Mouse (Mus musculus) CH12.LX (cell line): ENCODE data around the gene Ltf. TPM values are rescaled to one million over a fixed set of nuclear protein-coding genes. Genes with fewer than 3 reads are reported as not detected.

Source experiments
- DNase-seq: peaks from one replicate; pipeline ENCODE4 v3.0.0-alpha.2; 2013; ENCODE audit errors: extremely low read depth
- H3K27ac ChIP-seq: 2 replicates; pipeline ENCODE4 v1.5.1; 2012; ENCODE audit warnings: low read depth, mild to moderate bottlenecking, control low read depth, moderate library complexity; ENCODE audit not compliant: insufficient read depth
- H3K27me3 ChIP-seq: replicated peaks from 2 replicates; pipeline ENCODE3; 2012; ENCODE audit warnings: inconsistent platforms
- H3K36me3 ChIP-seq, 2 experiments: replicated peaks in 1 of 2; 2 replicates each; pipeline versions ENCODE3 to v1.6.1; 2012; ENCODE audit warnings: inconsistent platforms in 1 of 2, low read length in 1 of 2, mild to moderate bottlenecking in 1 of 2, mixed read lengths in 1 of 2, moderate library complexity in 1 of 2; ENCODE audit not compliant: control insufficient read depth in 1 of 2, insufficient read depth in 1 of 2
- H3K4me1 ChIP-seq, 2 experiments: 2 replicates each; pipeline ENCODE4 v1.6.1; 2012; ENCODE audit warnings: inconsistent platforms in 1 of 2, moderate library complexity in 1 of 2; ENCODE audit not compliant: insufficient read depth in 2 of 2, control insufficient read depth in 1 of 2
- H3K4me2 ChIP-seq: 2 replicates; pipeline ENCODE4 v1.6.1; 2012; ENCODE audit warnings: low read depth, mild to moderate bottlenecking, control low read depth; ENCODE audit not compliant: poor library complexity, insufficient read depth, severe bottlenecking
- H3K4me3 ChIP-seq, 3 experiments: fragments of 150-350 bp in 1 of 3; sonication (generic) in 1 of 3; replicated peaks in 1 of 3; 2 replicates each; pipeline versions ENCODE3 to v1.5.1; 2011 to 2012; ENCODE audit warnings: low read depth in 2 of 3, low read length in 2 of 3, mild to moderate bottlenecking in 2 of 3, moderate library complexity in 2 of 3, control low read depth in 1 of 3, improper control_type of control experiment in 1 of 3, inconsistent platforms in 1 of 3, mixed read lengths in 1 of 3; ENCODE audit not compliant: poor library complexity in 1 of 3
- H3K79me2 ChIP-seq: replicated peaks from 2 replicates; pipeline ENCODE4 v1.6.1; 2012; ENCODE audit warnings: mild to moderate bottlenecking, moderate library complexity; ENCODE audit not compliant: control insufficient read depth, poor library complexity, insufficient read depth, severe bottlenecking; ENCODE audit errors: extremely low read depth
- H3K9ac ChIP-seq: 2 replicates; pipeline ENCODE4 v1.6.1; 2012; ENCODE audit warnings: low read depth, mild to moderate bottlenecking, control low read depth, moderate library complexity; ENCODE audit not compliant: insufficient read depth
- H3K9me3 ChIP-seq: replicated peaks from 2 replicates; pipeline ENCODE3; 2012; ENCODE audit warnings: low read length, inconsistent platforms, mixed read lengths
- CHD1 ChIP-seq: IDR thresholded peaks from 2 replicates; pipeline ENCODE4 v1.6.1; 2012; ENCODE audit warnings: low read depth, low read length, improper control_type of control experiment, inconsistent platforms
- CHD2 ChIP-seq: IDR thresholded peaks from 2 replicates; pipeline ENCODE4 v1.6.1; 2011; ENCODE audit warnings: low read length, improper control_type of control experiment
- E2F4 ChIP-seq: IDR thresholded peaks from 2 replicates; pipeline ENCODE4 v1.6.1; 2011; ENCODE audit warnings: low read depth, low read length, improper control_type of control experiment; ENCODE audit not compliant: insufficient replicate concordance
- EP300 ChIP-seq: IDR thresholded peaks from 2 replicates; pipeline ENCODE4 v1.6.1; 2011; ENCODE audit warnings: low read length, improper control_type of control experiment
- ETS1 ChIP-seq: conservative IDR thresholded peaks from 2 replicates; pipeline ENCODE4 v1.6.1; 2012; ENCODE audit warnings: low read depth, mild to moderate bottlenecking, inconsistent platforms, low read length, improper control_type of control experiment, moderate library complexity
- GABPA ChIP-seq: IDR thresholded peaks from 2 replicates; pipeline ENCODE4 v1.6.1; 2012; ENCODE audit warnings: low read depth, low read length, improper control_type of control experiment, inconsistent platforms; ENCODE audit not compliant: insufficient replicate concordance
- IRF4 ChIP-seq: IDR thresholded peaks from 2 replicates; pipeline ENCODE4 v1.6.1; 2014; ENCODE audit warnings: low read depth, mild to moderate bottlenecking, inconsistent platforms, low read length, improper control_type of control experiment
- JUN ChIP-seq: IDR thresholded peaks from 2 replicates; pipeline ENCODE4 v1.6.1; 2011; ENCODE audit warnings: low read depth, mild to moderate bottlenecking, low read length, improper control_type of control experiment, moderate library complexity; ENCODE audit not compliant: insufficient read depth
- KAT2A ChIP-seq: IDR thresholded peaks from 2 replicates; pipeline ENCODE4 v1.6.1; 2012; ENCODE audit warnings: low read length, improper control_type of control experiment, inconsistent platforms; ENCODE audit not compliant: insufficient replicate concordance
- MAFK ChIP-seq: IDR thresholded peaks from 2 replicates; pipeline ENCODE4 v1.6.1; 2011; ENCODE audit warnings: low read length, improper control_type of control experiment; ENCODE audit not compliant: insufficient replicate concordance
- MAX ChIP-seq: IDR thresholded peaks from 2 replicates; pipeline ENCODE4 v1.6.1; 2011; ENCODE audit warnings: low read length, improper control_type of control experiment
- MAZ ChIP-seq: IDR thresholded peaks from 2 replicates; pipeline ENCODE4 v1.6.1; 2012; ENCODE audit warnings: low read depth, mild to moderate bottlenecking, inconsistent platforms, low read length, improper control_type of control experiment, moderate library complexity
- MEF2A ChIP-seq: IDR thresholded peaks from 2 replicates; pipeline ENCODE4 v1.6.1; 2014; ENCODE audit warnings: low read depth, mild to moderate bottlenecking, inconsistent platforms, low read length, improper control_type of control experiment, borderline replicate concordance
- MXI1 ChIP-seq: IDR thresholded peaks from 2 replicates; pipeline ENCODE4 v1.6.1; 2011; ENCODE audit warnings: mild to moderate bottlenecking, low read depth, low read length, improper control_type of control experiment
- NRF1 ChIP-seq: IDR thresholded peaks from 2 replicates; pipeline ENCODE4 v1.6.1; 2014; ENCODE audit warnings: low read depth, mild to moderate bottlenecking, inconsistent platforms, low read length, improper control_type of control experiment, moderate library complexity
- PAX5 ChIP-seq: IDR thresholded peaks from 2 replicates; pipeline ENCODE4 v1.6.1; 2012; ENCODE audit warnings: low read length, inconsistent platforms, mixed read lengths
- POLR2A ChIP-seq: IDR thresholded peaks from 2 replicates; pipeline ENCODE4 v1.6.1; 2011; ENCODE audit warnings: low read depth, mild to moderate bottlenecking, improper control_type of control experiment, low read length
- POLR2AphosphoS2 ChIP-seq: IDR thresholded peaks from 2 replicates; pipeline ENCODE4 v1.6.1; 2011; ENCODE audit warnings: low read depth, low read length, improper control_type of control experiment
- RAD21 ChIP-seq: IDR thresholded peaks from 2 replicates; pipeline ENCODE4 v1.6.1; 2011; ENCODE audit warnings: low read depth, mild to moderate bottlenecking, low read length, improper control_type of control experiment, moderate library complexity
- SIN3A ChIP-seq: IDR thresholded peaks from 2 replicates; pipeline ENCODE4 v1.6.1; 2012; ENCODE audit warnings: low read length, improper control_type of control experiment, inconsistent platforms
- TBP ChIP-seq: conservative IDR thresholded peaks from 2 replicates; pipeline ENCODE4 v1.6.1; 2011; ENCODE audit warnings: low read depth, low read length, improper control_type of control experiment
- UBTF ChIP-seq: IDR thresholded peaks from 2 replicates; pipeline ENCODE4 v1.6.1; 2012; ENCODE audit warnings: low read depth, mild to moderate bottlenecking, inconsistent platforms, low read length, improper control_type of control experiment, moderate library complexity
- USF1 ChIP-seq: IDR thresholded peaks from 2 replicates; pipeline ENCODE4 v1.6.1; 2014; ENCODE audit warnings: low read depth, mild to moderate bottlenecking, inconsistent platforms, low read length, improper control_type of control experiment
- USF2 ChIP-seq: conservative IDR thresholded peaks from 2 replicates; pipeline ENCODE4 v1.6.1; 2011; ENCODE audit warnings: low read depth, low read length, improper control_type of control experiment
- ZC3H11A ChIP-seq: IDR thresholded peaks from 2 replicates; pipeline ENCODE4 v1.6.1; 2012; ENCODE audit warnings: low read depth, mild to moderate bottlenecking, inconsistent platforms, low read length, improper control_type of control experiment
- ZKSCAN1 ChIP-seq: IDR thresholded peaks from 2 replicates; pipeline ENCODE4 v1.6.1; 2012; ENCODE audit warnings: low read depth, inconsistent platforms, low read length, improper control_type of control experiment, borderline replicate concordance
- dilution Hi-C: fragments of 300-500 bp; cut with MboI; formaldehyde crosslinking; loops from 2 replicates; pipeline ENCODE4 v1.14.3; 2020; ENCODE audit warnings: low sequenced_read_pairs; ENCODE audit not compliant: extremely low pct_unique_long_range_greater_than_20kb, extremely low pct_ligation_motif_present
- in situ Hi-C: fragments of 300-500 bp; cut with MboI; formaldehyde crosslinking; loops from 3 replicates; pipeline ENCODE4 v1.14.3; 2019; ENCODE audit warnings: low sequenced_read_pairs, low pct_ligation_motif_present, low pct_unique_long_range_greater_than_20kb, mixed read lengths
- polyA plus RNA-seq: library from polyadenylated mRNA; unstranded; fragments of >175 nt; gene quantifications from 2 replicates; pipeline ENCODE4 v1.2.1, GENCODE M21; 2012; ENCODE audit warnings: low read depth; ENCODE audit not compliant: insufficient read length
- total RNA-seq, 2 experiments: library from RNA; depleted of rRNA; stranded (reverse); fragments of 300-350 nt in 1 of 2; fragments of >200 nt in 1 of 2; gene quantifications; 2 replicates each; pipeline ENCODE4 v1.2.3; 2012 to 2014

Gene Ltf
- total and polyA plus RNA-seq, 3 experiments, result 0.08 TPM; not detected in 2

DNA sequence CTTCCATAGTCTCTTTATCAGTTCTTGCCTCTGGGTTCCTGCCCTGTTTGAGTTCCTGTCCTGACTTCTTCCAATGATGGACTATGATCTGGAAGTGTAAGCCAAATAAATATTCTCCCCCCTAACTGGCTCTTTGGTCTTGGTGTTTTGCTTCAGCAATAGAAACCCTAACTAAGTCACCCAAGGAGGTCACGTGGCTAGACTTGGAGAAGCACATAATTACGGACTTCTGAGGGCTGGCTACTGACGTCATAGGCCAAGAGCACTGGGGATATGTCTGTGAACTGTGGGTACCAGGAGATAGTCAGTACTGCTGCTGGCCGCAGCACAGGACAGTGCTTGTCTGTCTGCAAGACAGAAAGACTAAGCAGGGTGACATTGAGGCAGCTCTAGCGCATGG lies 62.7 kb downstream of the Ltf start:
- no peak overlapping the region for H3K9ac ChIP-seq
- TF ChIP-seq ZC3H11A, result no peak
- TF ChIP-seq UBTF, result no peak
- TF ChIP-seq PAX5, result no peak
- no peak for TF ChIP-seq ETS1
- no peak for TF ChIP-seq NRF1
- no peak for TF ChIP-seq IRF4
- TF ChIP-seq CHD2, result no peak
- TF ChIP-seq MAFK, result no peak
- TF ChIP-seq MAX, result no peak
- TF ChIP-seq MAZ, result no peak
- TF ChIP-seq MEF2A, result no peak
- TF ChIP-seq MXI1, result no peak
- TF ChIP-seq RAD21, result no peak
- TF ChIP-seq GABPA, result no peak
- TF ChIP-seq POLR2A, result no peak
- TF ChIP-seq EP300, result no peak
- no peaks in the 10 kb centered on the region for H3K36me3 ChIP-seq
- H3K4me1 ChIP-seq, result peaks cover 9 to 25% of the 10 kb centered on the region in 2 experiments
- H3K9me3 ChIP-seq, result peaks cover 7% of the 10 kb centered on the region
- H3K4me3 ChIP-seq, result no peak overlapping the region
- H3K27ac ChIP-seq, result no peak overlapping the region
- H3K4me2 ChIP-seq, result no peak overlapping the region
- in situ Hi-C loops (no loop called here), dilution Hi-C loops (no loop called here)
- H3K79me2 ChIP-seq, result no peaks in the 10 kb centered on the region
- no peak for DNase-seq
- no peaks in the 10 kb centered on the region for H3K27me3 ChIP-seq

- H3K9me3 ChIP-seq, result no peaks in the 10 kb centered on the region
- no peaks in the 10 kb centered on the region for H3K36me3 ChIP-seq
- DNase-seq, result no peak
- no peak overlapping the region for H3K4me2 ChIP-seq
- TF ChIP-seq GABPA (no peak), JUN (no peak), NRF1 (no peak), CHD1 (no peak), IRF4 (no peak), ZKSCAN1 (no peak), POLR2AphosphoS2 (no peak), PAX5 (no peak), USF2 (no peak), E2F4 (no peak), MEF2A (no peak), SIN3A (no peak), MAX (no peak), MAFK (no peak), USF1 (no peak), CHD2 (no peak), KAT2A (no peak), TBP (no peak)
- dilution Hi-C loops, result no loop called here
- H3K27me3 ChIP-seq, result peaks cover 2% of the 10 kb centered on the region
- no peak overlapping the region for H3K4me3 ChIP-seq
- H3K79me2 ChIP-seq, result no peaks in the 10 kb centered on the region
- peaks cover 13 to 31% of the 10 kb centered on the region in 2 experiments for H3K4me1 ChIP-seq
- H3K9ac ChIP-seq, result no peak overlapping the region
- H3K27ac ChIP-seq, result no peak overlapping the region
- in situ Hi-C loops, result no loop called here
Measured at GRCm38 (mm10) chr9:111085329-111085728, 66.3 kb downstream of the Ltf start.
